Mouse (Mus musculus): ENCODE results near the gene Itprip.

DNA sequence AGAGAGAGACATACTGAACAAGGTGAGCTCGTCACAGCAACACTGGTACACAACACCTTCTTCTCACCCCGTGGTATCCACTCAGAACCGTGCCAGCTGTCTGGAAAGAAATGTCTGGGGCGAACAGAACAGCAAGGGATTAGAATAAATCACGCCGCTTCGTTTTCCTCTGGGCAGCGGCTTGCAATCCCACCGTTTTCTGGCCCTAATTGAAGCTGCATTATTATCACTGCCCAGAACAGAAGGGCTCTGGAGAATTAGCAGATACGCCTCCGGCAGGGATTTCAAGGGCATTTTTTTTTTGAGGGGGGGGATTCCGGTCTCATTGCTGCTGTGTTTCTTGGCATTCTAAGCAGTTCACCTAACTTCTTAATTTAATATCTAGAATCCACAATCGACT is 39.1 kb upstream of the Itprip start:
- TF ChIP-seq HCFC1 (IDR thresholded peaks at IDR 0.05; ENCODE audit: borderline replicate concordance, insufficient read depth, low read length) (no peak), CHD2 (IDR thresholded peaks at IDR 0.05; ENCODE audit: low read depth, low read length) (no peak), MAFK (IDR thresholded peaks at IDR 0.05; ENCODE audit: insufficient read depth, low read depth, low read length) (no peak), ZC3H11A (IDR thresholded peaks at IDR 0.05; ENCODE audit: borderline replicate concordance, low read depth, low read length) (no peak)
